Mouse (Mus musculus): ENCODE data around the gene Tmem212. TPM values are rescaled to one million over a fixed set of nuclear protein-coding genes. Genes with fewer than 3 reads are reported as not detected.

Tmem212 gene
- polyA plus RNA-seq, 1 experiment from 2014 or later: not detected

DNA sequence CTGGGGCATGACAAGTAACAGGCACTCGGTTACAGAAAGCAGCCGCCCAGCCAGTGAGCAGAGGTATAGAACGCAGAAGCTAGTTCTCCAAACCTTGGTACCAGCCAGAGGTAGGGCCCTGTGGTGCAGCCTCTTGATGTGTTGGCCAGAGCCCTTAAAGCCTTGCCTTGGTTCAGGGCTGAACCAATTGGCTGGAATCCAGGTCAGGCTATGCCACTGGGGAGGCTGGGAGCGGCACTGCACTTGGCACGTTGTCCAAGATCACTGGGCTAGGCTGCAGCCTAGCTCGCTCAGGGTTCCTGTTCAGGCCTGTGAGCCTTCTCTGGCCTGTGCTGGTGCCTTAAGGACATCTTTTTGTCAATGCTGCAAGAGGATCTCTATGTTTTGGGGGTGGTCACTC lies 34.6 kb downstream of the Tmem212 start:
- ATAC-seq (replicated peaks; ENCODE audit: insufficient number of reproducible peaks, low FRiP score, low TSS enrichment): no peak
- Histone ChIP-seq H3K9me3 (replicated peaks; ENCODE audit: control insufficient read depth, low read length) (peaks cover 3% of the 10 kb centered on the region; the same call in 1 of the 2 replicates), H3K36me3 (ENCODE audit: control insufficient read depth, insufficient read depth, low read length) (no peaks in the 10 kb centered on the region), H3K4me3 (ENCODE audit: low read depth, low read length) (no peak overlapping the region), H3K4me2 (no peak overlapping the region), H3K4me1 (ENCODE audit: control insufficient read depth, insufficient read depth, low read length) (peaks cover 45% of the 10 kb centered on the region), H3K9ac (ENCODE audit: low read depth, low read length) (no peak overlapping the region), H3K27ac (ENCODE audit: low read depth, low read length) (peak overlapping the region; percentile 41), H3K27me3 (ENCODE audit: control insufficient read depth, insufficient read depth, low read length) (no peaks in the 10 kb centered on the region)
- 53% methylated on average over 6 of the region's 6 CpGs for whole genome bisulfite sequencing (ENCODE audit: insufficient replicate concordance)

DNA sequence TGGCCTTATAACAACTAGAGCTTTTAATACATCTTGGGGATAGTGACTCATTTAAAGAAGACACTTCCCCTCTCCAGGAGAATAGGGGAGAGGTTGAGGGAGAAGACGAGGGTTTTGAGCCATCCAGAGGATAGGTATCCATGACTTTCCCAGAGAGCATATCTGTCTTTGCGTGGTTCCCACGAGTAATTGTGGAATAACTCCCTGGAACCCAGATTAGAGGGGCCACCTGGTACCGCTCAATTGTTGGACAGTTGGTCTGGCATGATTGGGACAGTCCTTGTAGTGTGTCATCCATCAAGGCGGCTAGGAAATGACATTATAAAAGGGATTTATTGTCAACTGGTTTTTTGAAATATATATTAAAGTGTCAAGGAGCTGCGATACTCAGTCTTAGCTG lies 35.1 kb downstream of the Tmem212 start:
- no peaks in the 10 kb centered on the region for H3K27me3 ChIP-seq (ENCODE audit: control insufficient read depth, insufficient read depth, low read length)
- no peak overlapping the region for H3K4me3 ChIP-seq (ENCODE audit: low read depth, low read length)
- no peaks in the 10 kb centered on the region for H3K36me3 ChIP-seq (ENCODE audit: control insufficient read depth, insufficient read depth, low read length)
- H3K4me2 ChIP-seq: no peak overlapping the region
- 61% methylated on average over 6 of the region's 6 CpGs for WGBS (ENCODE audit: insufficient replicate concordance)
- no peak for ATAC-seq (replicated peaks; ENCODE audit: insufficient number of reproducible peaks, low FRiP score, low TSS enrichment)
- peak overlapping the region; percentile 41; the same call in 1 of the 2 replicates for H3K27ac ChIP-seq (ENCODE audit: low read depth, low read length)
- H3K4me1 ChIP-seq (ENCODE audit: control insufficient read depth, insufficient read depth, low read length): peaks cover 45% of the 10 kb centered on the region
- H3K9ac ChIP-seq (ENCODE audit: low read depth, low read length): no peak overlapping the region
- H3K9me3 ChIP-seq (replicated peaks; ENCODE audit: control insufficient read depth, low read length): peaks cover 3% of the 10 kb centered on the region; the same call in 1 of the 2 replicates

DNA sequence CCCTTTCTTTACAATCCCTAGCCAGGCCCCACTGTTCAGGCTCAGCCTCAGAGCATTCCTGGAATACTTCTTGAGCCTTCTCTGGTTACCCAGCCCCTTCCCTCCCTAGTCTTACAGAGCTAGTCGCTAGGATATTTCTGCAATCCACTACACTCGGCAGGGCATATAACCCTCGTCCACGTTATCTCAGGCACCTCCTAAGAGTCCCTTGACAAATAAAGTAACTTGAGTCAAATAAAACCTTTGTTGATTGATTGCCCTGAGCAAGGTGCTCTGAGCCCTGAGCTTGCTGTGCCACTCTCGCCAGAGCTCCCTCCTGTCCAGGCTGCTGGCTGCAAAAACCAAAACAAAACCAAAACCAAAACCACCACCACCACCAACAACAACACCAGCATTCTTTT lies 37.0 kb downstream of the Tmem212 start:
- peak overlapping the region; percentile 78 for H3K27ac ChIP-seq (ENCODE audit: low read depth, low read length)
- peaks cover 3% of the 10 kb centered on the region; the same call in 1 of the 2 replicates for H3K9me3 ChIP-seq (replicated peaks; ENCODE audit: control insufficient read depth, low read length)
- ATAC-seq (replicated peaks; ENCODE audit: insufficient number of reproducible peaks, low FRiP score, low TSS enrichment): no peak; the same call in 1 of the 2 replicates
- H3K4me3 ChIP-seq (ENCODE audit: low read depth, low read length): peak overlapping the region; percentile 6; the same call in 1 of the 2 replicates
- peak overlapping the region; percentile 48 for H3K4me2 ChIP-seq
- WGBS (ENCODE audit: insufficient replicate concordance): 6% methylated on average over 5 of the region's 5 CpGs
- no peaks in the 10 kb centered on the region for H3K27me3 ChIP-seq (ENCODE audit: control insufficient read depth, insufficient read depth, low read length)
- H3K4me1 ChIP-seq (ENCODE audit: control insufficient read depth, insufficient read depth, low read length): peaks cover 42% of the 10 kb centered on the region
- no peaks in the 10 kb centered on the region for H3K36me3 ChIP-seq (ENCODE audit: control insufficient read depth, insufficient read depth, low read length)
- H3K9ac ChIP-seq (ENCODE audit: low read depth, low read length): no peak overlapping the region

- peak overlapping the region; percentile 78 for H3K27ac ChIP-seq (ENCODE audit: low read depth, low read length)
- H3K4me2 ChIP-seq: peak overlapping the region; percentile 48
- H3K36me3 ChIP-seq (ENCODE audit: control insufficient read depth, insufficient read depth, low read length): no peaks in the 10 kb centered on the region
- ATAC-seq (replicated peaks; ENCODE audit: insufficient number of reproducible peaks, low FRiP score, low TSS enrichment): no peak
- H3K27me3 ChIP-seq (ENCODE audit: control insufficient read depth, insufficient read depth, low read length): no peaks in the 10 kb centered on the region
- H3K9ac ChIP-seq (ENCODE audit: low read depth, low read length): no peak overlapping the region
- no peak overlapping the region for H3K4me3 ChIP-seq (ENCODE audit: low read depth, low read length)
- 41% methylated on average over 5 of the region's 5 CpGs for WGBS (ENCODE audit: insufficient replicate concordance)
- H3K9me3 ChIP-seq (replicated peaks; ENCODE audit: control insufficient read depth, low read length): peaks cover 3% of the 10 kb centered on the region; the same call in 1 of the 2 replicates
- peaks cover 37% of the 10 kb centered on the region for H3K4me1 ChIP-seq (ENCODE audit: control insufficient read depth, insufficient read depth, low read length)
Measured at GRCm38 (mm10) chr3:27858441-27859115, 37.6 kb downstream of the Tmem212 start.

- H3K9ac ChIP-seq (ENCODE audit: low read depth, low read length): no peak overlapping the region
- WGBS (ENCODE audit: insufficient replicate concordance): 79% methylated on average over 2 of the region's 2 CpGs
- no peak overlapping the region for H3K27ac ChIP-seq (ENCODE audit: low read depth, low read length)
Measured at GRCm38 (mm10) chr3:27856288-27856687, 39.9 kb downstream of the Tmem212 start.

DNA sequence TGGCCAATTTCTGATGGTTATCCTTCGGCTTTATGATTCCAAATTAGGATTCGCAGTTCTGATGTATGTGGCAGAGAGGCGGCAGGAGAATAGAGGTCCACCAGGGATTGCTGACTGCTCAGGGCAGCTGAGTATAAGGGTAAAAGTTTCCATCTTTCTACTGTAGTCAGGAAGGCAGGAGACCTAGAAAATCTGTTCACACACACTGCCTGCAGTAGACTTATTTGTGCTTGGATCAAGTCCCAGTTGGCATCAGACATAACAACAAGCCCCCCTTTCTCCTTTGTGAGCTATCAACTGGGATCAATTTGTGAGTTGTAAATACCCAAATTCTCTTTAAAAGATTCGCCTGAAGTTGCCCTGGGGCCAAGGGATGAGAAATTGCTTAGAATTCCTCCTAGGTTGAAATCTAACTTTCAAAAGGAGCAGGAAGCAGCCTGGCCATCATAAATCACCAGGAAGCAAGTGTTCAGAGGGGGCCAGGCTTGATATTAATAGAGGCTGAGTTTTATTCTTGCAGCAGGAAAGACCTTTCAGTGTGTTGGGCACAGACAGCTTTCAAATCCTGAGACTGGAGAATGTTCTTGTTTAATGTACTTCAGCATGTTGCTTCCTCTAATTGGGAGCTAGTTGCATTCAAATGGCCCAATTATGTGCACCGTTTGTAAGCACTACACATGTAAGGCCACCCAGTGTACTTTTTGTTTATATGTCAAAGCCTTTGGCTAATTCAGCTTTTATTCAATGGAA lies 41.6 kb downstream of the Tmem212 start:
- Histone ChIP-seq H3K4me1 (ENCODE audit: control insufficient read depth, insufficient read depth, low read length) (peaks cover 12% of the 10 kb centered on the region), H3K4me3 (ENCODE audit: low read depth, low read length) (no peak overlapping the region), H3K27me3 (ENCODE audit: control insufficient read depth, insufficient read depth, low read length) (no peaks in the 10 kb centered on the region), H3K4me2 (no peak overlapping the region), H3K36me3 (ENCODE audit: control insufficient read depth, insufficient read depth, low read length) (no peaks in the 10 kb centered on the region), H3K27ac (ENCODE audit: low read depth, low read length) (no peak overlapping the region), H3K9me3 (replicated peaks; ENCODE audit: control insufficient read depth, low read length) (peaks cover 3% of the 10 kb centered on the region; the same call in 1 of the 2 replicates), H3K9ac (ENCODE audit: low read depth, low read length) (no peak overlapping the region)
- 83% methylated on average over 5 of the region's 5 CpGs for WGBS (ENCODE audit: insufficient replicate concordance)
- no peak for ATAC-seq (replicated peaks; ENCODE audit: insufficient number of reproducible peaks, low FRiP score, low TSS enrichment)

More at GRCm38 (mm10) chr3:27856288-27856687, 39.9 kb downstream of the Tmem212 start:
- Histone ChIP-seq H3K27me3 (ENCODE audit: control insufficient read depth, insufficient read depth, low read length) (no peaks in the 10 kb centered on the region), H3K4me2 (no peak overlapping the region), H3K36me3 (ENCODE audit: control insufficient read depth, insufficient read depth, low read length) (no peaks in the 10 kb centered on the region), H3K4me1 (ENCODE audit: control insufficient read depth, insufficient read depth, low read length) (peaks cover 17% of the 10 kb centered on the region), H3K4me3 (ENCODE audit: low read depth, low read length) (no peak overlapping the region), H3K9me3 (replicated peaks; ENCODE audit: control insufficient read depth, low read length) (peaks cover 3% of the 10 kb centered on the region; the same call in 1 of the 2 replicates)
- ATAC-seq (replicated peaks; ENCODE audit: insufficient number of reproducible peaks, low FRiP score, low TSS enrichment): no peak

DNA sequence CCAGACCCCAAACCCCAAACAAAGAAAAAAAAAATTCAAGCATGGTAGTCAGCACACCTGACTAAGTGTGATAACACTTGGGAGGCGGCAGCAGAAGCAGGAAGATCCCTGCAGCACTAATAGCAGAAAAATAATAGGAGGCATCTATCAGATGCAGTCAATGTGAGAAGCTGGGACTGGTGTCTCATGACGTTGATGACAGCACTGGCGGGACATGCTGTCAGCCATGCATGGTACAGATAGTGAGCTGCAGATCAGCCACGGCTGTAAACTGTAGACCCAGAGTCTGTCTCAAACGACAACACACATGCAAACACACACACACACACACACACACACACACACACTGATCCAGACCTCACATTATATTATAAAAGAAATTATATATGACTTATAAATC lies 52.9 kb downstream of the Tmem212 start:
- Histone ChIP-seq H3K36me3 (ENCODE audit: control insufficient read depth, insufficient read depth, low read length) (no peaks in the 10 kb centered on the region), H3K9me3 (replicated peaks; ENCODE audit: control insufficient read depth, low read length) (no peaks in the 10 kb centered on the region), H3K4me2 (no peak overlapping the region), H3K4me3 (ENCODE audit: low read depth, low read length) (no peak overlapping the region), H3K9ac (ENCODE audit: low read depth, low read length) (no peak overlapping the region), H3K4me1 (ENCODE audit: control insufficient read depth, insufficient read depth, low read length) (peaks cover 14% of the 10 kb centered on the region), H3K27ac (ENCODE audit: low read depth, low read length) (no peak overlapping the region), H3K27me3 (ENCODE audit: control insufficient read depth, insufficient read depth, low read length) (no peaks in the 10 kb centered on the region)
- 36% methylated on average over 5 of the region's 5 CpGs for WGBS (ENCODE audit: insufficient replicate concordance)
- no peak for ATAC-seq (replicated peaks; ENCODE audit: insufficient number of reproducible peaks, low FRiP score, low TSS enrichment)

DNA sequence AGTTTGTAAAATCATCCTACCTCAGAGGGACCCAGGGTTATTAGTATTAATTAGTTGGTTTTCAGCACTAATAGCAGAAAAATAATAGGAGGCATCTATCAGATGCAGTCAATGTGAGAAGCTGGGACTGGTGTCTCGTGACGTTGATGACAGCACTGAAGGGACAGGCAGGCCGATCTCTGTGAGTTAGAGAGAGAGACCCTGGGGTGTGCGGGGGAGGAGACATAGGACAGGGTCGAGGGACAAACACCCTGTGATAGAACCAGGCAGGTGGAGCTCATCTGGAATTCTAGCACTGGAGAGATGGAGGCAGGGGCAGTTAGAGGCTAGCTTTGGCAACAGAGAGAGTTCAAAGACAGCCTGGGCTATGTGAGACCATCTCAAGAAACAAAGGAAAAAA lies 53.3 kb downstream of the Tmem212 start:
- no peaks in the 10 kb centered on the region for H3K36me3 ChIP-seq (ENCODE audit: control insufficient read depth, insufficient read depth, low read length)
- no peak overlapping the region for H3K4me2 ChIP-seq
- 40% methylated on average over 5 of the region's 5 CpGs for WGBS (ENCODE audit: insufficient replicate concordance)
- no peaks in the 10 kb centered on the region for H3K9me3 ChIP-seq (replicated peaks; ENCODE audit: control insufficient read depth, low read length)
- H3K4me1 ChIP-seq (ENCODE audit: control insufficient read depth, insufficient read depth, low read length): peaks cover 14% of the 10 kb centered on the region
- no peak for ATAC-seq (replicated peaks; ENCODE audit: insufficient number of reproducible peaks, low FRiP score, low TSS enrichment)
- H3K9ac ChIP-seq (ENCODE audit: low read depth, low read length): no peak overlapping the region
- no peak overlapping the region for H3K27ac ChIP-seq (ENCODE audit: low read depth, low read length)
- H3K4me3 ChIP-seq (ENCODE audit: low read depth, low read length): no peak overlapping the region
- no peaks in the 10 kb centered on the region for H3K27me3 ChIP-seq (ENCODE audit: control insufficient read depth, insufficient read depth, low read length)

Data from heart, embryonic 11.5 days (tissue).